Mouse (Mus musculus): ENCODE data around the gene 0610030E20Rik. TPM values are rescaled to one million over a fixed set of nuclear protein-coding genes. Genes with fewer than 3 reads are reported as not detected.

Gene 0610030E20Rik
- polyA plus RNA-seq, 1 experiment from 2014 or later: 17.4 TPM

DNA sequence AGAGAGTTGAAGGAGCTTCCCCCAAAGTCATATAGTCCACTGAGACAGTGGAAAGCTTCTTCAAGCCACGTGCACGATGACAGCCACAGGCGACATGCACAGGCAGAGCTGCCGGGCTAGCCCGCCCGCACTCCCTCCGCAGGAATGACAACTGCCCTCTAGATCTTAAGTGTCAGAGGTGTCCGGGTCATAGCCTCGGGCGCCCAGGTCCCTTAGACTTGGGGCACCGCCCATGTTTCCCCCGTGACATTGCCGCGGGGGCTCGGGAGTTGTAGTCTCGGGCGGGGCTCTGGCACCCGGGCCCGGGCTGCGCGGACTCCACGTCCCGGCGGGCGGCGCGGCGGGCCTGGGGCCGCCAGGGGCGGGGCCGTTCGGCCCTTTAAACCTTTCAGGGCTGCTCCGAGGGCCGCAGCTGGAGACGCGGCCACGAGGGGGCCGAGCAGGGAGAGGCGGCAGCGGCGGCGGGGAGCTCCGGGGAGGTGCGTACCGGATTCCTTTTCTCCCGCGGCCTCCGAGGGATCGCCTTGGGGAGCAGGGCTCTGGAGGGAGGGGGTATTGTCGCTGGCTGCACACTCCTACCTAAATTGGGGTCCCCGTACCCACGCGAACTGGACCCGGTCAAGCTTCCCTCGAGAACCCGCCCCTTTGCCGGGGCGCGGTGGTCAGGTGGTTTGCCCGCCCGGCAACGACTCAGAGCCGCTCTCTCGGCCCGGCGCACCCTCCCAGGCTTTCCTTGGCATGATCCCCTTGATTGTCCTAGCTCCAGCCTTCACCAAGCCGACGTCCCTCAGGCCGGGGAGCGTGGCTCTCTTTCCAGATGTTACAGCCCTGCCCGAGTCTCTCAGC is 8.2 kb downstream of the 0610030E20Rik start, which contains the start of gene Tmem150a:
TSS of gene Tmem150a (plus strand) at position 382 of the 846 bp plus-strand sequence.
- Histone ChIP-seq H3K27me3 (ENCODE audit: control insufficient read depth, insufficient read depth, low read length) (no peaks in the 10 kb centered on the region), H3K36me3 (ENCODE audit: control insufficient read depth, insufficient read depth, low read length) (peaks cover 9% of the 10 kb centered on the region; the same call in 1 of the 2 replicates), H3K9me3 (replicated peaks; ENCODE audit: control insufficient read depth, low read length) (no peaks in the 10 kb centered on the region), H3K4me2 (peak within 1 kb of the TSS; percentile 94), H3K4me3 (ENCODE audit: low read depth, low read length) (peak within 1 kb of the TSS; percentile 69), H3K4me1 (ENCODE audit: control insufficient read depth, insufficient read depth, low read length) (peaks cover 31% of the 10 kb centered on the region), H3K27ac (ENCODE audit: low read depth, low read length) (peak within 1 kb of the TSS; percentile 58; the same call in 1 of the 2 replicates), H3K9ac (ENCODE audit: low read depth, low read length) (peak within 1 kb of the TSS; percentile 72)
- WGBS (ENCODE audit: insufficient replicate concordance): under 1% methylated on average over 71 of the region's 71 CpGs
- ATAC-seq (replicated peaks; ENCODE audit: insufficient number of reproducible peaks, low FRiP score, low TSS enrichment): peak; percentile 84

DNA sequence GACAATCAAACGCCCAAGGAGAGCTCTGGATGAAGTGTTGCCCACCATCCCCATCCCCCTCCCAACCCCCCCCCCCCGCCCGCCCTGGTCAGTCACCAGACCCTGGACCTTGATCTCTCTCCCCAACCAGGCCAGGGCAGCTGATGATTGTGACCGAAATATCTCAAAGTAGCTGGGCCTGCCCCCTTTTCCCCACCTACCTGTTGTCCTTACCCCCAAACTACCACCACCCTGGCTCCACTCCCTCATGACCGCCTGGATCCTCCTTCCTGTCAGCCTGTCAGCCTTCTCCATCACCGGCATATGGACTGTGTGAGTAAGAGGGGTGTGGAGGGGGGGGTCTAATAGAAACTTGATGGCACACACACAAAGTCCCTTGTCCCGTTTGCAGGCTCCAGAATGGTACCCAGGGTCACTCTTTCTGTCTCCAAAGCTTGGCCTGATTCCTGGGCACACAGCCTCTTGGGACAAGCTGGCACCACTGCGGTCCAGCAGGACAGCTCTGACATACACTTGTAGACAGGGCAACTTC is 8.9 kb downstream of the 0610030E20Rik start:
- peaks cover 11% of the 10 kb centered on the region; the same call in 1 of the 2 replicates for H3K36me3 ChIP-seq (ENCODE audit: control insufficient read depth, insufficient read depth, low read length)
- H3K9ac ChIP-seq (ENCODE audit: low read depth, low read length): peak overlapping the region; percentile 72
- H3K4me1 ChIP-seq (ENCODE audit: control insufficient read depth, insufficient read depth, low read length): peaks cover 38% of the 10 kb centered on the region
- H3K9me3 ChIP-seq (replicated peaks; ENCODE audit: control insufficient read depth, low read length): no peaks in the 10 kb centered on the region
- H3K4me3 ChIP-seq (ENCODE audit: low read depth, low read length): peak overlapping the region; percentile 69
- WGBS (ENCODE audit: insufficient replicate concordance): 24% methylated on average over 7 of the region's 8 CpGs
- ATAC-seq (replicated peaks; ENCODE audit: insufficient number of reproducible peaks, low FRiP score, low TSS enrichment): peak; percentile 20; the same call in 1 of the 2 replicates
- H3K27me3 ChIP-seq (ENCODE audit: control insufficient read depth, insufficient read depth, low read length): no peaks in the 10 kb centered on the region
- peak overlapping the region; percentile 94 for H3K4me2 ChIP-seq
- H3K27ac ChIP-seq (ENCODE audit: low read depth, low read length): no peak overlapping the region

DNA sequence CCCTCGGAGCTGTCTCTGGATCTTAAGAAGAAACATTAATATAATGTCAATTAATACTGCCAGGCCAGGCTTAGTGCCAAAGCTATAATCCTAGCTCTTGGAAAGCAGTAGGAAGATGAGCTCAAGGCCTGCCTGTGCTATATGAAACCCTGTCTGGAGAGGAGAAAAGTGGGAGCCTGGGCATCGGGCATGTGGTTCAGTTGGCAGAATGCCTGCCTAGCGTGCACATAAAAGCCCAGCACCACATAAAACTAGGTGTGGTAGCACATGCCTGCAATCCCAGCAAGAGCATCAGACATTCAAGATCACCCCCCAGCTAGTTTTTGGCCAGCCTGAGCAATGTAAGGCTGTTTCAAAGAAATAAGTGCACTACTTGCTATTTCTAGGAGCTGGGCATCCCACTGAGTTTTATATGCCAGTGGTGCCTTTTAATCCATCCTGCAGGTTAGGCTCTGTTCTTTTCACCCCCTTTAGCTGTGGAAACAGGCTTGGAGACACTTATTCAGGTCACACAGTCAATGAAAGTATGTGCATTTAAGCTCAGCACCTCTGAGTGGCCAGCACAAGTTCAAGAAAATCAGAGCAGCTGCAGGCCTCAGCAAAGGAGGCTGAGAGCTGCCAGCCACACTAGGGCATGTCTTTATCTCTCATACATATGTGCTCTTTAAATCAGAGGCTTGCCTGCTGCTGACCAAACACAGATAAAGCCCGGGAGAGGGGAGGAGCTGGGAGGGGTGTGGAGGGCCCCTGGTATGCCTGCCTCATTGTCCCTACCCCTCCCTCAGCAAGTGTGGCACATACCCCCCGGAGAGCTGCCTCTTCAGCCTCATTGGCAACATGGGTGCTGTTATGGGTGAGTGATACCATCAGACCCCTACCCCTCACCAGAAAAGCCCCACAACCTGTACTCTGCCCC is 10.3 kb downstream of the 0610030E20Rik start:
- H3K4me1 ChIP-seq (ENCODE audit: control insufficient read depth, insufficient read depth, low read length): peaks cover 43% of the 10 kb centered on the region
- no peak overlapping the region for H3K4me3 ChIP-seq (ENCODE audit: low read depth, low read length)
- H3K27ac ChIP-seq (ENCODE audit: low read depth, low read length): 0 out of 2 replicates have a peak overlapping the region, but pooled peaks have one; percentile 15
- WGBS (ENCODE audit: insufficient replicate concordance): 63% methylated on average over 5 of the region's 5 CpGs
- H3K4me2 ChIP-seq: no peak overlapping the region
- H3K9ac ChIP-seq (ENCODE audit: low read depth, low read length): 0 out of 2 replicates have a peak overlapping the region, but pooled peaks have one; percentile 22
- ATAC-seq (replicated peaks; ENCODE audit: insufficient number of reproducible peaks, low FRiP score, low TSS enrichment): no peak
- no peaks in the 10 kb centered on the region for H3K9me3 ChIP-seq (replicated peaks; ENCODE audit: control insufficient read depth, low read length)
- H3K36me3 ChIP-seq (ENCODE audit: control insufficient read depth, insufficient read depth, low read length): peaks cover 11% of the 10 kb centered on the region; the same call in 1 of the 2 replicates
- no peaks in the 10 kb centered on the region for H3K27me3 ChIP-seq (ENCODE audit: control insufficient read depth, insufficient read depth, low read length)

DNA sequence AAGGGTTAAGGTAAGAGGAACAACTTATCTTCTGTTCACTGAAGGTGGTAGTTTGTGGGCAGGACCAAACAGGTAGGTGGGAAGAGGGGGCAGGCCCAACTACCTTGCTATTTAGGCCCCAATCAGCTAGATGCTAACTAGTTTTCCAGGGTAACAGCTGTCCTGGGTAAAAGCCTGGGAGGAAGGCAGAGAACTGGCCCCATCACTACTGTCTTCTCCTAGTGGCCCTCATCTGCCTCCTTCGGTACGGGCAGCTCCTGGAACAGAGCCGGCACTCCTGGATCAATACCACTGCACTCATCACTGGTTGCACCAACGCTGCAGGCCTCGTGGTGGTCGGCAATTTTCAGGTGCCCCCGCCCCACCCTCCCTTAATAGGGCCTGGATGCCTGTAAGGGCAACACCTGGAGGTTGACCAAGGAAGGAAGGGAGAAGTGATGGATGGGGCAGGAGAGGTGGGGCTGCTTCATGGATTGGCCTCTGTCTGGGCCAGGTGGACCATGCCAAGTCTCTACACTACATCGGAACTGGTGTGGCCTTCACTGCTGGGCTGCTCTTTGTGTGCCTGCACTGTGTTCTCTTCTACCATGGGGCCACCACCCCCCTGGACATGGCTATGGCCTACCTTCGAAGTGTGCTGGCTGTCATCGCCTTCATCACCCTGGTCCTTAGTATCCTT is 11.1 kb downstream of the 0610030E20Rik start:
- no peaks in the 10 kb centered on the region for H3K9me3 ChIP-seq (replicated peaks; ENCODE audit: control insufficient read depth, low read length)
- peaks cover 11% of the 10 kb centered on the region; the same call in 1 of the 2 replicates for H3K36me3 ChIP-seq (ENCODE audit: control insufficient read depth, insufficient read depth, low read length)
- no peak for ATAC-seq (replicated peaks; ENCODE audit: insufficient number of reproducible peaks, low FRiP score, low TSS enrichment)
- H3K27ac ChIP-seq (ENCODE audit: low read depth, low read length): 0 out of 2 replicates have a peak overlapping the region, but pooled peaks have one; percentile 15
- no peak overlapping the region for H3K4me3 ChIP-seq (ENCODE audit: low read depth, low read length)
- peaks cover 38% of the 10 kb centered on the region for H3K4me1 ChIP-seq (ENCODE audit: control insufficient read depth, insufficient read depth, low read length)
- no peak overlapping the region for H3K4me2 ChIP-seq
- WGBS (ENCODE audit: insufficient replicate concordance): 84% methylated on average over 10 of the region's 10 CpGs
- no peaks in the 10 kb centered on the region for H3K27me3 ChIP-seq (ENCODE audit: control insufficient read depth, insufficient read depth, low read length)
- H3K9ac ChIP-seq (ENCODE audit: low read depth, low read length): no peak overlapping the region

DNA sequence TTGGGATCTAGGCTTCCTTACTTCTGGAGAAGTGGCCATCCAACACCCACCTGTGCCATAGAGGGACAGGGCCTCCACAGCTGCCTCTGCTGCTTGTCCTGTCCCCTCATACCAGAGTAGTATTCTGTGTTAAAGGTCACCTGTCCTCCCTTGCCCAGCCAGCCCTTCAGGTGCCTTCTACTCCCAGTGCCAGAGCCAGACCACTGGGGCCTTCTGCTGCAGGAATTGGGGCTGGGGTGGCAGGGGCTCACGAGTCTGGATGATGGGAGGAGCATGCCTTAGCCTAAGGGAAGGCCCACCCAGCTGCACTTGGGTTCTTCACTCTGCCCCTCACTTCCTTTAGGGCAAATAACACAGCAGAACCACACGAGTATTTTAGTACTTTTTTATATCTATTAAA is 12.2 kb downstream of the 0610030E20Rik start:
- no peak overlapping the region for H3K27ac ChIP-seq (ENCODE audit: low read depth, low read length)
- ATAC-seq (replicated peaks; ENCODE audit: insufficient number of reproducible peaks, low FRiP score, low TSS enrichment): no peak
- H3K9ac ChIP-seq (ENCODE audit: low read depth, low read length): no peak overlapping the region
- no peaks in the 10 kb centered on the region for H3K9me3 ChIP-seq (replicated peaks; ENCODE audit: control insufficient read depth, low read length)
- H3K36me3 ChIP-seq (ENCODE audit: control insufficient read depth, insufficient read depth, low read length): peaks cover 11% of the 10 kb centered on the region; the same call in 1 of the 2 replicates
- H3K4me2 ChIP-seq: no peak overlapping the region
- 70% methylated on average over 2 of the region's 2 CpGs for whole genome bisulfite sequencing (ENCODE audit: insufficient replicate concordance)
- H3K4me1 ChIP-seq (ENCODE audit: control insufficient read depth, insufficient read depth, low read length): peaks cover 38% of the 10 kb centered on the region
- H3K4me3 ChIP-seq (ENCODE audit: low read depth, low read length): no peak overlapping the region
- no peaks in the 10 kb centered on the region for H3K27me3 ChIP-seq (ENCODE audit: control insufficient read depth, insufficient read depth, low read length)

DNA sequence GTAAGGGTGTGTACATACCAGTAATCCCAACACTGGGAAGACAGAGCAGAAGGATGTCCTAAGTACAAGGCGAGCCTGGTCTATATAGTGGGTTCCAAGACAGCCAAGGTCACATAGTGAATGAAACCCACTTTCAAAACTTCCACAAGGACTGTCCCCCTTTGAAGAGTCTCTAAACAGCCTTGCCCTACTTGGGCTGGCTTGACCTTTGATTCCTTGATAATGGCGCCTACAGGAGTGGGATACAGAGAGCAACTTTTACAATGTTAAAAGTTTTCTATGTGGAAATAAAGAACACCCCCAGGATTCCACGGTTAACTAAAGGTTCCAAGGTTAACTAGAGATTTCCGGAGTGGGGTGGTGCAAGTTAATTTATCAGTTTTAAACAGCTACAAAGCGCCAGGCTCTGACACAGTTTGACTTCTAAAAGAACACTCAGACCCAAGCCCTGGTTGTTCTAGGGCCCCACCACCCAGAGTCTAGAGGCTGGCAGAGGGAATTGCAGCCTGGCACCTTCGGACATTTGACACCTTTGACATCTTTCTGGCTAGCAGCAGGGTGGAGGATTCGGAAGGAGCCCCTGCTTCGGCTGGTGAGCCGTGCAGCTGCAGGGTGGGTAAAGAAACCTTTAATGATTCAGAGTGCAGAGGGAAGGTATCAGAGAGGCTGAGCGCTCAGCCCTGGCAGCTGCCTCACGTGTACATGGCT is 12.9 kb downstream of the 0610030E20Rik start:
- peaks cover 34% of the 10 kb centered on the region for H3K4me1 ChIP-seq (ENCODE audit: control insufficient read depth, insufficient read depth, low read length)
- no peak for ATAC-seq (replicated peaks; ENCODE audit: insufficient number of reproducible peaks, low FRiP score, low TSS enrichment)
- H3K4me2 ChIP-seq: no peak overlapping the region
- H3K9ac ChIP-seq (ENCODE audit: low read depth, low read length): 0 out of 2 replicates have a peak overlapping the region, but pooled peaks have one; percentile 34
- no peaks in the 10 kb centered on the region for H3K27me3 ChIP-seq (ENCODE audit: control insufficient read depth, insufficient read depth, low read length)
- H3K9me3 ChIP-seq (replicated peaks; ENCODE audit: control insufficient read depth, low read length): no peaks in the 10 kb centered on the region
- peaks cover 11% of the 10 kb centered on the region; the same call in 1 of the 2 replicates for H3K36me3 ChIP-seq (ENCODE audit: control insufficient read depth, insufficient read depth, low read length)
- WGBS (ENCODE audit: insufficient replicate concordance): 85% methylated on average over 11 of the region's 11 CpGs
- no peak overlapping the region for H3K27ac ChIP-seq (ENCODE audit: low read depth, low read length)
- no peak overlapping the region for H3K4me3 ChIP-seq (ENCODE audit: low read depth, low read length)

DNA sequence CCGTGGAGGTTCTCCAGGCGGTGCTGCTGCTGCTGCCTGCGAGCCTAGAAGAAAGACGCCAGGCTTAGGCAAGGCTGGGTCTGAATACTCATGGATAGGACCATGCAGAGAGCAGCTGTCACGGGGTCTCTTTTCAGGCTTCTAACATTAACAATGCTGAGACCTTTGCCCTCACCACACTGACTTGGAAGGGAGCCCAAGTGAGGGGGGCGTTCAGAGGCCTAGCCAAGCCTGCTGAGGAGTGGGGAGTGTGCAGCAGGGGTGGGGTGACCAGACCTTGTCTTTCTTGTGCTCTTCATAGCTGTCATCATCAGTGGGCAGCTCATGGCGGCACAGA is 13.4 kb downstream of the 0610030E20Rik start:
- peak overlapping the region; percentile 34; the same call in 1 of the 2 replicates for H3K9ac ChIP-seq (ENCODE audit: low read depth, low read length)
- H3K4me1 ChIP-seq (ENCODE audit: control insufficient read depth, insufficient read depth, low read length): peaks cover 33% of the 10 kb centered on the region
- no peak overlapping the region for H3K27ac ChIP-seq (ENCODE audit: low read depth, low read length)
- H3K4me2 ChIP-seq: no peak overlapping the region
- H3K4me3 ChIP-seq (ENCODE audit: low read depth, low read length): no peak overlapping the region
- WGBS (ENCODE audit: insufficient replicate concordance): 73% methylated on average over 7 of the region's 7 CpGs
- H3K36me3 ChIP-seq (ENCODE audit: control insufficient read depth, insufficient read depth, low read length): peaks cover 11% of the 10 kb centered on the region; the same call in 1 of the 2 replicates
- H3K27me3 ChIP-seq (ENCODE audit: control insufficient read depth, insufficient read depth, low read length): no peaks in the 10 kb centered on the region
- no peak for ATAC-seq (replicated peaks; ENCODE audit: insufficient number of reproducible peaks, low FRiP score, low TSS enrichment)
- H3K9me3 ChIP-seq (replicated peaks; ENCODE audit: control insufficient read depth, low read length): no peaks in the 10 kb centered on the region

Measured in heart, embryonic 11.5 days (tissue).